Mouse (Mus musculus) heart, postnatal 25 days (tissue): ENCODE data around the gene Uvrag. TPM values are rescaled to one million over a fixed set of nuclear protein-coding genes. Genes with fewer than 3 reads are reported as not detected.

Experiments used
- DNase-seq: peaks from one replicate; pipeline ENCODE4 v3.0.0; 2022; ENCODE audit warnings: low spot score
- intact Hi-C: fragments of 180-260 bp; cut with DNase I; formaldehyde crosslinking; loops from one replicate; pipeline ENCODE4 v1.15.1; 2025
- total RNA-seq, 2 experiments: library from RNA; stranded (reverse); gene quantifications; 2 replicates each; pipeline ENCODE4 v1.2.3; 2021

The Uvrag gene
- total RNA-seq, 2 experiments from 2014 or later, result 24.9 to 26.3 TPM

- intact Hi-C loops, result no loop called here
- no peak for DNase-seq
Measured at GRCm38 (mm10) chr7:98841802-98842201, 299.1 kb downstream of the Uvrag start.

GRCm38 (mm10) chr7:98840771-98841170 is 300.2 kb downstream of the Uvrag start:
- DNase-seq, result no peak
- intact Hi-C loops, result no loop called here

- intact Hi-C loops, result loop anchor here (5.0 kb wide), 1 partner anchor 183 kb away; no protein-coding TSS in a partner anchor
Measured at GRCm38 (mm10) chr7:98839312-98839711, 301.6 kb downstream of the Uvrag start.

GRCm38 (mm10) chr7:98838729-98839141 is 302.2 kb downstream of the Uvrag start:
- intact Hi-C loops, result loop anchor here (5.0 kb wide), 1 partner anchor 184 kb away; no protein-coding TSS in a partner anchor
- no peak for DNase-seq

More at GRCm38 (mm10) chr7:98839312-98839711, 301.6 kb downstream of the Uvrag start:
- no peak for DNase-seq

GRCm38 (mm10) chr7:98837901-98838300 is 303.0 kb downstream of the Uvrag start:
- intact Hi-C loops, result loop anchor here (2.0 to 5.0 kb wide), 3 partner anchors 59 to 184 kb away; no protein-coding TSS in a partner anchor
- DNase-seq, result peak; percentile 62

- peak; percentile 57 for DNase-seq
- intact Hi-C loops, result loop anchor here (2.0 to 5.0 kb wide), 3 partner anchors 58 to 186 kb away; no protein-coding TSS in a partner anchor
Measured at GRCm38 (mm10) chr7:98836646-98837045, 304.3 kb downstream of the Uvrag start.

GRCm38 (mm10) chr7:98835519-98836441 is 305.2 kb downstream of the Uvrag start:
- DNase-seq, result no peak
- intact Hi-C loops, result loop anchor here (2.0 to 5.0 kb wide), 4 partner anchors 57 to 243 kb away; no protein-coding TSS in a partner anchor

Other genes with a start within 250 kb of the Uvrag start
- gene Dgat2, start 41.6 kb upstream of the Uvrag start, total RNA-seq, result 100 to 1,000 TPM; 272 to 339 TPM
- gene Mogat2, start 97.5 kb upstream of the Uvrag start, total RNA-seq, result not detected
- gene Map6, start 126.3 kb upstream of the Uvrag start, total RNA-seq, result 1 to 10 TPM; 3.0 to 4.4 TPM
- 100 to 1,000 TPM; 378 to 449 TPM for gene Serpinh1, start 212.1 kb upstream of the Uvrag start, total RNA-seq
- 10 to 100 TPM; 20.1 to 24.1 TPM for gene Gdpd5, start 240.3 kb upstream of the Uvrag start, total RNA-seq